Mouse (Mus musculus) spleen, adult 2 months (tissue): Measurements from ENCODE around the gene Srsf2. TPM values are rescaled to one million over a fixed set of nuclear protein-coding genes. Genes with fewer than 3 reads are reported as not detected.

Source experiments
- DNase-seq, 2 experiments: peaks; one replicate each; pipeline versions ENCODE4 v3.0.0 to v3.0.0-alpha.2; 2012 to 2021; ENCODE audit warnings: low spot score in 2 of 2, low read depth in 1 of 2
- H3K27ac ChIP-seq: fragments of 200-500 bp; 2 replicates; pipeline ENCODE4 v1.5.1; 2012; ENCODE audit warnings: low read length, inconsistent platforms; ENCODE audit not compliant: insufficient read depth
- H3K27me3 ChIP-seq: fragments of 200-500 bp; 2 replicates; pipeline ENCODE4 v1.6.1; 2012; ENCODE audit warnings: mild to moderate bottlenecking, moderate library complexity, low read length, inconsistent platforms; ENCODE audit not compliant: control insufficient read depth, insufficient read depth
- H3K36me3 ChIP-seq: fragments of 200-500 bp; 2 replicates; pipeline ENCODE4 v1.6.1; 2012; ENCODE audit warnings: mild to moderate bottlenecking, low read length, inconsistent platforms; ENCODE audit not compliant: control insufficient read depth, insufficient read depth
- H3K4me1 ChIP-seq: fragments of 200-500 bp; 2 replicates; pipeline ENCODE4 v1.6.1; 2011; ENCODE audit warnings: inconsistent platforms; ENCODE audit not compliant: control insufficient read depth, insufficient read depth, insufficient read length
- H3K4me3 ChIP-seq: fragments of 200-500 bp; 2 replicates; pipeline ENCODE4 v1.5.1; 2011; ENCODE audit warnings: mild to moderate bottlenecking, inconsistent platforms; ENCODE audit not compliant: insufficient read depth, insufficient read length; ENCODE audit errors: extremely low read depth
- CTCF ChIP-seq: fragments of 200-500 bp; IDR thresholded peaks from 2 replicates; pipeline ENCODE4 v1.5.1; 2011; ENCODE audit warnings: mild to moderate bottlenecking, inconsistent platforms; ENCODE audit not compliant: insufficient read depth, insufficient read length, insufficient replicate concordance; ENCODE audit errors: extremely low read depth
- POLR2A ChIP-seq: fragments of 200-500 bp; IDR thresholded peaks from 2 replicates; pipeline ENCODE4 v1.6.1; 2011; ENCODE audit warnings: low read depth, low read length, inconsistent platforms
- WGBS: fragments of 180-500 bp; shearing (Covaris S2); methylation state at CpG from one replicate; pipeline ENCODE4 v1.1.7; 2018; 5-methylcytosine and 5-hydroxymethylcytosine counted together
- polyA plus RNA-seq: library from polyadenylated mRNA; depleted of rRNA; stranded (reverse); fragments of >200 nt; gene quantifications from 2 replicates; pipeline ENCODE4 v1.2.3, GENCODE M21; 2012

The Srsf2 gene
- polyA plus RNA-seq, 1 experiment: 546 TPM

DNA sequence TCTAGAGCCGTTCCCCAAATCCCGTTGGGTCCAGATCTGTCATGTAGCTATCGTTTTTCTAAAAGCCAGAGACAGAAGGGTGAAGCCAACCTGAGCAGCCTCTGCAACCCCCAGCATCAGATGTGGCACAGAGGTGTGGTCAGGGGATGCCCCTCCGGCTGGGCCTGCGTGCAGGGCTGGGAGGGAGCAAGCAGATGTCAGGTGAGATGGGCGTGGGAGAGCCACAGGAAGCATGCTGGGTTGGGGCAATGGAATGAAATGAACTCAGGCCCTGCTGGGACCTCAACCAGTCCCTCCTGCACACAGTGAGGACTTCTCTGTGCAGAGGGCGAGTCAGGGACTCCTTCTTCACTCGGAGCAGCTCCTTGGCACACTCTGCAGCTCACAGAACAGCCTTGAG is 43.4 kb downstream of the Srsf2 start:
- Histone ChIP-seq H3K27me3 (no peaks in the 10 kb centered on the region; the same call in 1 of the 2 replicates), H3K4me1 (0 out of 2 replicates have a peak, but pooled peaks cover 4% of the 10 kb centered on the region), H3K27ac (no peak overlapping the region), H3K36me3 (no peaks in the 10 kb centered on the region), H3K4me3 (no peak overlapping the region)
- 78% methylated on average over 8 of the region's 8 CpGs for WGBS
- TF ChIP-seq CTCF: no peak
- TF ChIP-seq POLR2A: no peak
- DNase-seq: no peak

- no peak overlapping the region for H3K27ac ChIP-seq
- H3K36me3 ChIP-seq: no peaks in the 10 kb centered on the region
- 0 out of 2 replicates have a peak, but pooled peaks cover 4% of the 10 kb centered on the region for H3K4me1 ChIP-seq
- H3K4me3 ChIP-seq: no peak overlapping the region
- TF ChIP-seq POLR2A: no peak
- DNase-seq: no peak
- H3K27me3 ChIP-seq: no peaks in the 10 kb centered on the region; the same call in 1 of the 2 replicates
- 89% methylated on average over 11 of the region's 11 CpGs for WGBS
Measured at GRCm38 (mm10) chr11:116808811-116809395, 44.0 kb downstream of the Srsf2 start.

DNA sequence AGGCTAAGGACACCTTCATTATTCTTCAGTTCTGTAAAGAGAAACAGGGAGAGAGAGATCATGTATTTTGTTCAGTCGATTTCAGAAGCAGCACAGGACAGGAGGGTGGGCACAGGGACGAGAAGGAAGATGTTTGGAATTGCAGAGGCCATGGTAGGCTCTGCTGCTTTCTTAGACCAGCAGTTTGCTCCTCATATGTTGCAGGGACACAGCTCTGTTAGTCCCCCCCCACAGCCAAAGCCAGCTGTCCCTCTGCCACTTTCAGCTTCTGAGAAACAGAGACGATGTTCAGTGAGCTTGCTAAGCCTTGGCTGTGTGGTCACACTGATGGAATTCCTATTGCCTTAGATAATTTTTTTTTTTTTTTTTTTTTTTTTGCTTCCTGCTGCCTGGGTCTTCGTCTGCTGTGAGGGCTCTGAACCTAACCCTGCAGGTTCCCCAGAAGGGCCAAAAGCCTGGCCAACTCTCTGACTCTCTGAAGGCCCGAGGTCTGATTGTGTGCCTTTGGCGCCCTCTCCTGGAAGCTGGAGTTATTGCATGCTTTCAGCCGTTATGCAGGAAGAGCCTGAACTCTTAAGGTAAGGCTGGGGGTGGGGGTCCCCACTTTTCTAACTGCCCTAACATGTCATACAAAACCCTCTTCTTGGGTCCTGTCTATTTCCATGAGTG is 44.8 kb downstream of the Srsf2 start:
- TF ChIP-seq CTCF (peak; percentile 90; the same call in 1 of the 2 replicates), POLR2A (no peak)
- Histone ChIP-seq H3K27ac (no peak overlapping the region), H3K4me1 (0 out of 2 replicates have a peak, but pooled peaks cover 4% of the 10 kb centered on the region), H3K4me3 (no peak overlapping the region), H3K36me3 (no peaks in the 10 kb centered on the region), H3K27me3 (no peaks in the 10 kb centered on the region; the same call in 1 of the 2 replicates)
- WGBS: 37% methylated on average over 7 of the region's 7 CpGs
- peak; percentile 31 to 72 for DNase-seq

GRCm38 (mm10) chr11:116807526-116807925 is 45.4 kb downstream of the Srsf2 start:
- no peak overlapping the region for H3K4me3 ChIP-seq
- H3K36me3 ChIP-seq: no peaks in the 10 kb centered on the region
- no peaks in the 10 kb centered on the region; the same call in 1 of the 2 replicates for H3K27me3 ChIP-seq
- 0 out of 2 replicates have a peak, but pooled peaks cover 4% of the 10 kb centered on the region for H3K4me1 ChIP-seq
- WGBS: 44% methylated on average over 3 of the region's 3 CpGs
- no peak for DNase-seq
- TF ChIP-seq POLR2A: no peak
- TF ChIP-seq CTCF: no peak
- no peak overlapping the region for H3K27ac ChIP-seq

DNA sequence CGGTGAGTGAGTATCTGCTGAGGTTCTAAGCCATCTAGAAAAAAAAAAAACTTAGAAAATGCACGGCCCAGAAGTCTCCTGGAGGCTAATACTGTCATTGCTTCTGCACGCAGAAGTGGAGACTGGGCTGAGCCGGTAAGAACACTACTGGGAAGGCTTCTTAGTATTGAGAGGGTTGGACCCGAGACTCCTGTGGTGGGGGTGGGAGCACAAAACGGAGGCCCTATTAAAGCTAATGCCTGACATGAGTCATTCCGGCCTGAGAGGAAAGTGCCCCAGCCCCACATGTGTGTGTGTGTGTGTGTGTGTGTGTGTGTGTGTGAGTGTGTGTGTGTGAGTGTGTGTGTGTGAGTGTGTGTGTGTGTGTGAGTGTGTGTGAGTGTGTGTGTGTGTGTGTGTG is 45.8 kb downstream of the Srsf2 start:
- no peaks in the 10 kb centered on the region; the same call in 1 of the 2 replicates for H3K27me3 ChIP-seq
- WGBS: 68% methylated on average over 7 of the region's 7 CpGs
- no peak for TF ChIP-seq POLR2A
- no peak for TF ChIP-seq CTCF
- H3K36me3 ChIP-seq: no peaks in the 10 kb centered on the region
- H3K27ac ChIP-seq: no peak overlapping the region
- no peak overlapping the region for H3K4me3 ChIP-seq
- no peak for DNase-seq
- H3K4me1 ChIP-seq: 0 out of 2 replicates have a peak, but pooled peaks cover 4% of the 10 kb centered on the region

DNA sequence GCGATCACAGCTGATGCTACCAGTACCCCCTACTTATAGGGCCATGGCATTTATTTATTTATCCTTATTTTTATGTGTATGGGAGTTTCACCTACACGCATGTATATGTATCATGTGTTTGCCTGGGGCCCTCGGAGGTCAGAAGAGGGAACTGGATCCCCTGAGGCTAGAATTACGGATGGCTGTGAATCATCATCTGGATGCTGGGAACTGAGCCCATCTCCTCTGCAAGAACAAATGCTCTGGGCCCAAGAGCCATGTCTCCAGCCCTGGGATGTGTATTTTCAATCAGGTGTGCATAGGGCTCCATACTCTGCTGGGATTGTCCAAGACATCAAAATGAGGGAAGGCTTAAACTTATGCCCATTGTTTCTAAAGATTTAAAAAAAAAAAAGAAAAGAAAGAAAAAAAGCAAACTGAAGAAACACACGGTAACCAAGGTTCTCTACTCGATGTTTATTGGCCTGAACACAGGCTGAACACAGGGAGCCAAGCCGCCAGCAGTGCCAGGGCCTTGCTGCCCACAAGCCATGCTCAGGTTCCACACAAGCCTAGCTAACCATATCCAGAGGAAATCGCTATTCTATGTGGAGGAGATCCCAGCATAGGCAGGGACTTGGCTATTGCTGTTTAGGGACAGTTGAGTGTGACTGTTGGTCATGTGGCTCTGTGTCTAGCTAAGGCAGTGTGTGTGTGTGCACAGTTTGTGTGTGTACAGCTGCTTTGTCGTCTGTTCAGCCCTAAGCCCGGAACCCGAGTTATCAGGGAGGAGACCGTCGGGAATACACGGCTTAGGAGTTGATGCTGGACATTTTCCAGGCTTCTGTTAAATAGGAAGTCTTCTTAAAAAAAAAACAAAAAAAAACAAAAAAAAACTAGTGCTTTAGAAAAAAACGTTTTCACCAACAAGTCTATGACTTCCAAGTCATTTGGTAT is 46.5 kb downstream of the Srsf2 start:
- no peak overlapping the region for H3K4me3 ChIP-seq
- TF ChIP-seq CTCF: no peak
- TF ChIP-seq POLR2A: no peak
- no peaks in the 10 kb centered on the region for H3K36me3 ChIP-seq
- WGBS: 81% methylated on average over 15 of the region's 15 CpGs
- H3K4me1 ChIP-seq: 0 out of 2 replicates have a peak, but pooled peaks cover 4% of the 10 kb centered on the region
- H3K27me3 ChIP-seq: no peaks in the 10 kb centered on the region; the same call in 1 of the 2 replicates
- H3K27ac ChIP-seq: 0 out of 2 replicates have a peak overlapping the region, but pooled peaks have one; percentile 31
- DNase-seq: no peak
